Mouse (Mus musculus): ENCODE results near the gene Sgca. TPM values are rescaled to one million over a fixed set of nuclear protein-coding genes. Genes with fewer than 3 reads are reported as not detected.
A peak's percentile ranks its signal among the peaks of the same experiment; 100 is the strongest.

Gene Sgca
- total and polyA plus RNA-seq, 2 experiments from 2014 or later: 62.2 to 313 TPM

DNA sequence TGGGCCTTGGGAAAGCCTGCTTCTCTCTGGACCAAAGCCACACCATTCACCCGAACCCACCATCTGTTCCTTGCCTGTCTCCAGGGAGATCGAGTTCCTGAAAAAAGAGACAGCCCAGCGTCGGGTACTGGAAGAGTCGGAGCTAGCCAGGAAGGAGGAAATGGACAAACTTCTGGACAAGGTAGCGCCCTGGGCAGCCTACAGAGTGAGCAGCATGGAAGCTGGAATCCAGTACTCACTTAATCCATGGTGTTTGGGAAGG, 28.7 kb upstream of the Sgca start:
- no peak overlapping the region for H3K9ac ChIP-seq (replicated peaks; ENCODE audit: low read depth, low read length)
- DNase-seq (ENCODE audit: low spot score) (no peak), ATAC-seq (ENCODE audit: insufficient read depth, low read depth) (no peak)
- peaks cover 30% of the 10 kb centered on the region for H3K4me1 ChIP-seq (ENCODE audit: control insufficient read depth, insufficient read depth)
- no peak overlapping the region for H3K4me3 ChIP-seq (ENCODE audit: low read depth, low read length)
- 59% methylated on average over 6 of the region's 6 CpGs for WGBS
- no peaks in the 10 kb centered on the region for H3K27me3 ChIP-seq (ENCODE audit: control insufficient read depth, insufficient read depth, low read length)
- peak overlapping the region; percentile 43 for H3K27ac ChIP-seq (ENCODE audit: low read depth)
- no peak overlapping the region for H3K4me2 ChIP-seq (ENCODE audit: low read depth, low read length)
- no peaks in the 10 kb centered on the region for H3K9me3 ChIP-seq (replicated peaks; ENCODE audit: control insufficient read depth, low read length)
- peaks cover 40% of the 10 kb centered on the region for H3K36me3 ChIP-seq (replicated peaks; ENCODE audit: control insufficient read depth, insufficient read depth, low read length)
- TF ChIP-seq CTCF (IDR thresholded peaks at IDR 0.05; ENCODE audit: low read depth): no peak
- TF ChIP-seq EP300 (IDR thresholded peaks at IDR 0.05; ENCODE audit: low read depth): no peak

DNA sequence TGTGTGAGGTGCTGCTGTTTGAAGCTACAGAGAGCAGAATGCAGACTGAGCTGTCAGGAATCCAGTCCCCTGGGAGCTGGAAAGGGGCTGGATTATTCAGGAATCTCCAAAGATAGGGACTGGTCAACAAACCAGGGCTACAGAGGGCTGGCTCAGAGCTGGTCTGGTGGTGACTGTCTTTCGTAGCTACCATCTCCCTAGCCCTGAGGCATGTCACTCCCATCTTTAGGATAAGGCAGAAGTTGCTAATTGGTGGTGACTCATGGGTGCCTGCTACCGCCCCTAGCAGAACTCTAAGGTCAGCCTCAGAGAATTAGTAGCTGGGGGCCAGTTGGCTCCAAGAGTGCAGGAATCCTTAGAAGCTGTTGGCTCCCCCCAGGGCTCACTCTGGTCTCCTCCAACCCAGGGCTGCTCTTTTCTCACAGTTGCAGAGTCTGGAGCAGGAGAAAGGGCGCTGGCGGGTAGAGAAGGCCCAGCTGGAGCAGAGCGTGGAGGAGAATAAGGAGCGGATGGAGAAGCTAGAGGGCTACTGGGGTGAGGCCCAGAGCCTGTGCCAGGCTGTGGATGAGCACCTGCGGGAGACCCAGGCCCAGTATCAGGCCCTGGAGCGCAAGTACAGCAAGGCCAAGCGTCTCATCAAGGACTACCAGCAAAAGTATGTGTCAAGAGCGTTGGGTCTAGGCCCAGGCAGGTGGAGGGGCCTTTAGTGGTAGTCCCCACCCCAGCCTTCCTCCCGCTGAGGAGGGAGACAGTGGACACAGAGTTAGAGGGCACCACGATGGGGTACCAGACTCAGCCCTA, 28.2 kb upstream of the Sgca start:
- Histone ChIP-seq H3K27ac (ENCODE audit: low read depth) (peak overlapping the region; percentile 43), H3K27me3 (ENCODE audit: control insufficient read depth, insufficient read depth, low read length) (no peaks in the 10 kb centered on the region), H3K4me3 (ENCODE audit: low read depth, low read length) (no peak overlapping the region), H3K9me3 (replicated peaks; ENCODE audit: control insufficient read depth, low read length) (no peaks in the 10 kb centered on the region), H3K9ac (replicated peaks; ENCODE audit: low read depth, low read length) (no peak overlapping the region), H3K4me2 (ENCODE audit: low read depth, low read length) (no peak overlapping the region), H3K36me3 (replicated peaks; ENCODE audit: control insufficient read depth, insufficient read depth, low read length) (peaks cover 45% of the 10 kb centered on the region), H3K4me1 (ENCODE audit: control insufficient read depth, insufficient read depth) (peaks cover 28% of the 10 kb centered on the region)
- no peak for ATAC-seq (ENCODE audit: insufficient read depth, low read depth)
- TF ChIP-seq EP300 (IDR thresholded peaks at IDR 0.05; ENCODE audit: low read depth): no peak
- TF ChIP-seq CTCF (IDR thresholded peaks at IDR 0.05; ENCODE audit: low read depth): no peak
- 75% methylated on average over 12 of the region's 12 CpGs for WGBS
- DNase-seq (ENCODE audit: low spot score): no peak

DNA sequence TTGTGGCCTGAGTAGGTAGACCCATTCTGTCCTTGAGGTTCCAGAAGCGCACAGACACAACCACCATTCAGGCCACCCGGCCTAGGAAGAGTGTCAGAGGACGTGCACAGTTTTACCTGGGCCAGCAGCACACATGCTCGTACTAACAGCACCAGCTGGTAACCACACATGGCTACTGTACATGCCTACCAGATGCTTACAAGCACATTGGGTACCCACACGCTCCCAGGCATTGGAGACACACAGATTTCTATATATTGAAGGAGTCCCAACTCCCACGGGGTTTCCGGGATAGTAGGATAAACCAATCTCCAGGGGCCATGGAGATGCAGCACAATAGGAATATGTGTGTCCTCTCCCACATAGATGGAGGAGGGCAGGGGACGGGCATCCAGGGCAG, 26.6 kb upstream of the Sgca start:
- no peak overlapping the region for H3K4me2 ChIP-seq (ENCODE audit: low read depth, low read length)
- no peak overlapping the region for H3K27ac ChIP-seq (ENCODE audit: low read depth)
- TF ChIP-seq CTCF (IDR thresholded peaks at IDR 0.05; ENCODE audit: low read depth) (no peak), EP300 (IDR thresholded peaks at IDR 0.05; ENCODE audit: low read depth) (no peak)
- ATAC-seq (ENCODE audit: insufficient read depth, low read depth) (no peak), DNase-seq (ENCODE audit: low spot score) (no peak)
- H3K9ac ChIP-seq (replicated peaks; ENCODE audit: low read depth, low read length): no peak overlapping the region
- H3K4me3 ChIP-seq (ENCODE audit: low read depth, low read length): no peak overlapping the region
- 94% methylated on average over 8 of the region's 8 CpGs for WGBS
- no peaks in the 10 kb centered on the region for H3K27me3 ChIP-seq (ENCODE audit: control insufficient read depth, insufficient read depth, low read length)
- peaks cover 60% of the 10 kb centered on the region for H3K36me3 ChIP-seq (replicated peaks; ENCODE audit: control insufficient read depth, insufficient read depth, low read length)
- no peaks in the 10 kb centered on the region for H3K9me3 ChIP-seq (replicated peaks; ENCODE audit: control insufficient read depth, low read length)
- H3K4me1 ChIP-seq (ENCODE audit: control insufficient read depth, insufficient read depth): peaks cover 19% of the 10 kb centered on the region

DNA sequence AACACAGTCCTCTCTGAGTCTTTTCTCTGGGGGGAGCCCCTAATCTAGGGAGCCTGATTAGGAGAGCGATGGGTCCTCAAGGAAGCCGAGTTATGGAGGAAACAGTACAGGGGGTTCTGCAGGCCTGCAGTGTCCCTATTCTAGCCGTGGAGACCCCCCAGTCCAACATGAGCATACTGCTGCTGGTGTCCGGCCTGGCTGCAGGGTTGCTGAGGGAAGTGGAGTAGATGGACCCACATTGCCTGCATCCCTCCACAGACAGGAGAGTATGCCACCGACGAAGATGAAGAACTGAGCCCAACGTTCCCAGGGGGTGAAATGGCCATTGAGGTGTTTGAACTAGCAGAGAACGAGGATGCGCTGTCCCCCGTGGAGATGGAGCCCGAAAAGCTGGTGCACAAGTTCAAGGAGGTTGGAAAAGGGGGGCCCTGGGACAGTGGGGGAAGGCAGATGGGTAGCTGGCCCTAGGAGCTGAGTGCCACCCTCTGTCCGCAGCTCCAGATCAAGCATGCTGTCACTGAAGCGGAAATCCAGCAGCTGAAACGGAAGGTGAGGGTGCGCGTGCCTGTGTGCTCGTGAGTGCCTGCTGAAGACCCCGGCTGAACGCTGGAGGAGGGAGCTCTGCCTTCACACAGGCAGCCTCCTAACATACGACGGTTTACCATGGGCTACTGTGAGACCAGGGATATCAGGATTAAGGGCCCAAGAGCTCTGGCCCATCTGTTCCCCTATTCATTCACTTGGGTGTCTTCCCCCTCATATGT, 25.6 kb upstream of the Sgca start:
- DNase-seq (ENCODE audit: low spot score): no peak
- no peaks in the 10 kb centered on the region for H3K27me3 ChIP-seq (ENCODE audit: control insufficient read depth, insufficient read depth, low read length)
- H3K4me1 ChIP-seq (ENCODE audit: control insufficient read depth, insufficient read depth): peaks cover 16% of the 10 kb centered on the region
- peaks cover 69% of the 10 kb centered on the region for H3K36me3 ChIP-seq (replicated peaks; ENCODE audit: control insufficient read depth, insufficient read depth, low read length)
- TF ChIP-seq CTCF (IDR thresholded peaks at IDR 0.05; ENCODE audit: low read depth) (no peak), EP300 (IDR thresholded peaks at IDR 0.05; ENCODE audit: low read depth) (no peak)
- H3K4me3 ChIP-seq (ENCODE audit: low read depth, low read length): no peak overlapping the region
- no peak overlapping the region for H3K4me2 ChIP-seq (ENCODE audit: low read depth, low read length)
- no peak overlapping the region for H3K27ac ChIP-seq (ENCODE audit: low read depth)
- no peak for ATAC-seq (ENCODE audit: insufficient read depth, low read depth)
- WGBS: 81% methylated on average over 21 of the region's 21 CpGs
- no peaks in the 10 kb centered on the region for H3K9me3 ChIP-seq (replicated peaks; ENCODE audit: control insufficient read depth, low read length)
- H3K9ac ChIP-seq (replicated peaks; ENCODE audit: low read depth, low read length): no peak overlapping the region

DNA sequence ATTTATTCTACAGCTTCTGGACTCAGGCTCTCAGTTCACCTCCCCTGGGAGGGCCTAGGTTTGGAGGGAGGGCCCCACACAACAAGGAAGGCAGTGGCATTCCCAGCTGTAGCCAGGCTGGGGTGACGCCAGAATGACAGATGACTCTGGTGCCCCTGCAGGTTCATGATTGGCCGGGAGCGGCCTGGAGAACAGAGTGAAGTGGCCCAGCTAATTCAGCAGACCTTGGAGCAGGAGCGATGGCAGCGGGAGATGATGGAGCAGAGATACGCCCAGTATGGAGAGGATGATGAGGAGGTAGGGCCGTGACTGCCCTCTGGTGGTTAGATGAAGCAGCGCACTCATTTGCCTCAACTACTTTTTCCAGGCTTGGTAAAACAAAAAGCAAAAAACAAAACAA, 24.9 kb upstream of the Sgca start:
- Histone ChIP-seq H3K27ac (ENCODE audit: low read depth) (peak overlapping the region; percentile 21; the same call in 1 of the 2 replicates), H3K9ac (replicated peaks; ENCODE audit: low read depth, low read length) (no peak overlapping the region), H3K4me3 (ENCODE audit: low read depth, low read length) (no peak overlapping the region), H3K9me3 (replicated peaks; ENCODE audit: control insufficient read depth, low read length) (no peaks in the 10 kb centered on the region), H3K36me3 (replicated peaks; ENCODE audit: control insufficient read depth, insufficient read depth, low read length) (peaks cover 77% of the 10 kb centered on the region), H3K27me3 (ENCODE audit: control insufficient read depth, insufficient read depth, low read length) (no peaks in the 10 kb centered on the region), H3K4me2 (ENCODE audit: low read depth, low read length) (no peak overlapping the region), H3K4me1 (ENCODE audit: control insufficient read depth, insufficient read depth) (peaks cover 9% of the 10 kb centered on the region)
- DNase-seq (ENCODE audit: low spot score) (peak; percentile 67), ATAC-seq (ENCODE audit: insufficient read depth, low read depth) (peak; percentile 27; the same call in 1 of the 2 replicates)
- WGBS: 5% methylated on average over 8 of the region's 8 CpGs
- TF ChIP-seq CTCF (IDR thresholded peaks at IDR 0.05; ENCODE audit: low read depth) (peak; percentile 84), EP300 (IDR thresholded peaks at IDR 0.05; ENCODE audit: low read depth) (no peak)

Data from heart, postnatal 0 days (tissue).